Mouse (Mus musculus) adrenal gland, postnatal 25 days (tissue): ENCODE measurements around the gene Ifit2. TPM values are rescaled to one million over a fixed set of nuclear protein-coding genes. Genes with fewer than 3 reads are reported as not detected.

Source experiments
- DNase-seq: peaks from one replicate; pipeline ENCODE4 v3.0.0; 2021; ENCODE audit warnings: mixed read lengths
- long read RNA-seq: library from polyadenylated mRNA; stranded (forward); transcript quantifications from one replicate; pipeline ENCODE4 v2.0.0, GENCODE M21; 2021
- total RNA-seq: library from RNA; stranded (reverse); gene quantifications from 2 replicates; pipeline ENCODE4 v1.2.3, GENCODE M21; 2021

Gene Ifit2
- total RNA-seq: 2.3 and 4.9 TPM in 2 replicates
- long read RNA-seq, partial matches to known transcripts: 7 of 9 reads
- long read RNA-seq, other reads (novel, unspliced or antisense): 2 of 9 reads

DNA sequence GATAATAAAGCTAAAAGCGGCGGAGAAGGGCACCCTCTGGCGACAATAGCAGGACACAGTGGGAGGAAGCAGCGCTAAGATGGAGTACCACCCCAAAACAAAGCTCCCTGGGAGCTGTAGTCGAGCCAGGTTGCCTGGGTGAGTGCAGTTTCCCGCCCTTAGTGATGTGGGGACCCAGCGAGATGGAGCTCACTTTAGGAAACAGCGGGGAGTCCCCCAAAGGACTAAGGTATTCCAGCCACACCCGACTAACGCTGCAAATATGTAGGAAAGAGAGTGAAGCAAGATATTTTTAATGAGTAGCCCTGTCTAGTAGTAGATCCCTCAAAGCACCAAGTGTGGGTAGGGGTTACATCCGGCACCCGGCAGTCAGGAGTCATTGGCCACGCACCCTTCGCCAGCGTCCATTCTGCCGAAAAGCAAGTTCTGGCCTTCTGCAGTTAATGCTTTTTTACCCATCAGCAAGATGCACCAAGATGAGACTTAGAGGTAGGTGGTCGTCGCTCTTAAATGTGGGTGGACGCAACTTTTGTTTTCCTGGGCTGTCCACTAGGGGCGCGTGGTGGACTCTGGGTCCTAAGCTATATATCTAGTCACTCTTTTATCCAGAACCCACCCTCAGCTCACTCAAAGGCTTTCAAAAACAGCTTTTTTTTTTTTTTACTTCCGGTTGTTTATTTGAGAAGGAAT is at the start of gene Ifit2:
Ifit2 (plus strand) TSS at position 161 of the 690 bp plus-strand sequence.
- DNase-seq: peak; percentile 56

DNA sequence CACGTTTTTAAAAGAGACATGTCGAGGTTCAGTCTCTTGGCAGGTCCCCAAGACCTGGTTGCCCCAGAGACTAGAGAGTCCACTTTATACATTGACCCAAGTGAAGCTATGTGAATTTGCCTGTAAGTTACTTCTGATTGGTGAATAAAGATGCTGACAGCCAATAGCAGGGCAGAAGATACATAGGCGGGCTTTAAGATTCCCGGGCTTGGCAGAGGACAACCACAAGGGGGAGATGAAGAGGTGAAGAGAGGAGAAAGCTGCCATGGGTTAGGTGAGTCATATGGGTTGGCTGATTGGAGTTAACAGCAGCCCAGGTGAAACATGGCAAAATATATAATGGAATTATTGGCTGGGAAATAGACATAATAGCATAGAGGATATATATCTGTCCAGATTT is 49.7 kb upstream of the Ifit2 start:
- DNase-seq: peak; percentile 72

DNA sequence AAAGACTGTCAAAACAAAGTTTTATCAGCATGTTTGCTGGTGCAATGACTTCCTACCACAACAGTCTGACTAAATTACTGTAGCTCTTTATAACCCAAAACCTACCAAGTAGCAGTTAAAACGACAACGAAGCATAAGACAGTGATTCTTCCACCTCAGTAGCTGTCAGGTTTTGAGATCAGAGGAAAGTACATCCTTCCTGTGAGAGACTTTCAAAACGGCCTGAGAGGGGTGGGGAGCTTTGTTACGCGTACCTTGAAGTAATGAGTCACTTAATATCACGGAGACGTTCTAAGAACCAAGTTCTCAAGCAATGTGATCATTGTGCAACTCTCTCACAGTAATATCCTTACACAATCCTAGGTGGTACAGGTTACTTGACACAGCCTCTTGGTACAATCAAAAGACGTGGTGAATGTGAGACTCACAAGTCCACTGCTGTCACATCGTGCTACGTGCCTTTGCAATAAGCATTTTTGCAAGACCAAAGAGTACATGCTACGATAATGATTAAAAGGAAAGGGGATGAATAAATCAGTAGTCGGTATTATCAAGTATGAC is 45.3 kb upstream of the Ifit2 start:
- DNase-seq: no peak

DNA sequence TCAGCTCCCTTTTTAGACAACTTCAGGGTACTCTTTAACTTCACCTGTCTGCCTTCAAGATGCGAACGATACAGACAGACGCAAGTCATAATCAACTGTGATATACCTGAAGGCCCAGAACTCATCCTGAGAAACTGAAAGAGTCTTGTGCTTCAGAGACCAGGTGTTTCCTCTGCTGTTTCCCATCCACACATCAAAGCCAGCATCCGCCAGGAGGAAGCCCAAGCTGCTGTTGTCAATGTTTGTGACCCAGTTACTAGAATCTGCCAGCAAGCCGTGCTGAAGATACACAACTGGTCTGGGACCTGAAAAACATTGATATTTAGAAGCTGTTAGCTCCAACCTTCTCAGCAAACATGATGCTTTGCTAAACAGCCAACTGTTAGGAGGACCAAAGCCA is 39.8 kb upstream of the Ifit2 start:
- DNase-seq: no peak

DNA sequence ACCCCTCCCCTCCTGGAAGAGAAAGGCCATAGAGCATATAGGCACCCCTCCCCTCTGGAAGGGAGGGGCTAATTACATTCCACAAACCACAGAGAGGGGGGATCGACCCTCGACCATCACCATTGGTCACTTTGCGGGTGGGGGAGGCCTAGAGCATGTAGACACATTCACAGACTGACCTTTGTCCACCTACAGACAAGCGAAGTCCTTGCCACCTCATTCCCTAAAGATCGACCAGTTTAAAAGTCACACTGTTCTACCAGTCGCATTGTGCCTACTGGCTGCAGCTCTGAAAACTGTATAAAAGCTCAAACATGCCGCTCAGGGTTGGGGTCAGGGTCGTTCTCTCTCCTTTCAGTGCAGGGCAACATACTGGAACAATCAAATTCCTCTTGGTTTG is 39.0 kb upstream of the Ifit2 start:
- DNase-seq: no peak

DNA sequence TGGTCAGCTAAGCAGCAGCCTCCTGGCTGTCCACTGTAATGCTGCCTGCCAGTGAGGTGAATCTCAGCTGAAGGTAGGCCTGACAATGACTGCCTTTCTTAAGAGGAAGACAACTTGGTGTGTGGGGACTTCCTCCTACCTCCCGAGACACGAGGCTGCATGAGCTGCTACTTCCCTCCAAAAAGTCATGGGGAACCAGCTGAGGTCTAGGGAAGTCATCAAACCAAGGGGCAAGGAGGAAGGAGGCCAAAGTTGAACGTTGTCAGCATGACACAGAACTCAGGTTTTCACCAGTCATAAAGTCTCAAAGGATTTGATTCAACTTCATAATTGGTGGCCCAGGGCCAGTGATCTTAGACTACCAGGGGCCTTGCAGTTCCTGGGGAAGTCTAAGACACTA is 34.8 kb upstream of the Ifit2 start:
- no peak for DNase-seq

DNA sequence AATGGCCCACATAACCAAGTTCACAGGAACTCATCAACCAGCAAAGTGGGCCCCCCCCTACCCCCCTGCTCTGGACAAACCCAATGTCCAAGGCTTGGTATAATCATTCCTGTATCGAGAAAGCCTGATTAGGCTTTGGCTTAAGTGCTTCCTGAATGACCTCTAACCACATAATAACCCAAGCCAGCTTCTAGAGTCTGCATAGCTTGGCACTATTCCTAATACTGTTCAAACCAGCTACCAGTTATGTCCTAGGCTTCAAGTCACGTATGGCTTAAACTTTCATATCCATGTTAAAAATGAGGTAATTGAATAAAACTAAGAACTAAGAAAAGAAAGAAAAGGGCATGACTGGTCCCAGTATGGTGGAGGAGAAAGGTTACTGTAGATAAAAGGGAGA is 34.1 kb upstream of the Ifit2 start:
- no peak for DNase-seq

DNA sequence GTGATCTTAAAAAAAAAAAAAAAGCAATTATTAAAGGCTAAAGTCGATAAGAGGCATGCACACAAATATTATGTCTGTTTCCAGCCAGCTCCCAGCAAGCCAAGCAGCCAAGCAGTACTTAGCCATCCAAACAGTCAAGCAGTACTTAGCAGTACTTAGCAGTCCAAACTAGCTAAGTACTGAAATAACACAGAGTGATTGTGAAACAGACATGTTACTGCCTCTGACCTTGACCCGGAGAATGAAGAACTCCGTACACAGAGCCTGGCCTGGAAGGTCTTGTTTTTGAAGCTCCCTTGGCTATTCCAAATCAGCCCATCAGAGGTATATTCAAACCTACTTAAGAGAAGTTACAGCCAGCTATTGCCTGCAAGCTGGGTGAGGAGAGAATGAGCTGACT is 33.3 kb upstream of the Ifit2 start:
- DNase-seq: no peak

DNA sequence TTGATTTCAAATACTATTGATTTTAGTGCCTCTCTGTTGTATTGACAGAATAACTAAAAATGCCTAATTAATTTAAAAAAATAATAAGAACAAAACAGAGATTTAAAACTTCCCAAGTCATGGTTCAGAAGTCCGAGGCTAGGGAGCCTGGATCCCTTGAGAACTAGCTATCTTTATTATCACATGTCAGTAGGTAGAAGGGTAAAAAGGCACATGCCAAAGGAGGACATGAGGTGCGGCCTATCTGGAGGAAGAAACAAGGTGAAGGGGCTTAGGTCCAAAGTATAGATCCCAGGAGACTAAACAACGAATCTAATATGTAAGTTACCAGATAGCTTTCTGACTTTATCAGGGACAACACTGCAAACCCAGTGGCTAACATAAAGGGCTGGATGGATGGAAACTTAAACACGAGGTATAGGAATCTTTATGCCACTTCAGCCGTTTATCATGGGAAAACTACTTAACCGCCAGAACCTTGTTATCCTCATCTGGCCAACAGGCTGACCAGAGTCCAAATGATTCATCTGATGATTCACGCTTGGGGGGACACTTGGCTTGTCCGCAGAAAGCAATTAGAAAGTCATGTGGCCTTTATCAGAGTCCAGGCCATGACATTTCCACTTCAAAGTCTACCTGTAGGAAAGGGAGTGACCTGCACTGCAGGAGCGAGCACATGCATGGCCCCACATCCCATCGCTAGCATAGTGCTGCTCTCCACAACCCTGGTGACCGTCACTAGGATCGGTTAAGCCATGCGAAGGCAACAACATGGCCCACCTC is 32.5 kb upstream of the Ifit2 start:
- DNase-seq: peak; percentile 45

DNA sequence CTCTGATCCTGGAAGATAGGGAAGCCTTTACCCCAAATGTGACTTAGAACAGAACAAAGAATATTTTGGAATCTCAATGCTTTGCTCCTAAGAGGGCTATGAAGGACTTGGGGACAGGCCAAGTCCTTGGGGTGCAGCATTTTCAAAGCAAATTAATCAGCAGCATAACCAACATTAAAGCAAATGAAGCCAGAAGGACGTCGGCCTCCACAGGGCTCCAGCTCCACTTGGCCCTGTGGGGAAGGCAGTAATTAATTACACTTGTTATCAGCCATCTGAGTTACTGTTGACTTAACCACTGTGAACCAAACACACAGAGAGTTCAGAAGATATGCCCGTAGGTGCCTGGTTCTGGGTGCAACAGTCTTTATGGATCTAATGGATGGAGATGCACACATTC is 31.7 kb upstream of the Ifit2 start:
- peak; percentile 39 for DNase-seq

DNA sequence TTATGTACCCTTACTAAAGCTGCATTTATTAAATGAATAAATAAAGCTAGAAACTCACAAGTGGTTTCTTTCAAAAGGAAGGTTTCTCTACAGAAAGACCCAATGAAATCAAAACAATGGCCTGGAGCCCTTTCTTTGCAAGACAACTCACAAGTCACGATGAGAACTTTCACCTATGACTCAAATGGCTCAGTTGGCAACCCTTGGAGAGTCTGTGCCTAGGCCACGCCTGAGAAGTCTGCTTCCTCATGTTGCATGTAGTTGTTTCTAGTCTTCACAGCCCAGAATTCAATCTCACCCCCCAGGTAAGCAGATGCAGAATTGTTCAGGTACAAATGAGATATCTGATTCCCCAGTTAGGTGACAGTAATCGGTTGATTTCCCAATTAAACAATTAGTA is 30.8 kb upstream of the Ifit2 start:
- DNase-seq: no peak

DNA sequence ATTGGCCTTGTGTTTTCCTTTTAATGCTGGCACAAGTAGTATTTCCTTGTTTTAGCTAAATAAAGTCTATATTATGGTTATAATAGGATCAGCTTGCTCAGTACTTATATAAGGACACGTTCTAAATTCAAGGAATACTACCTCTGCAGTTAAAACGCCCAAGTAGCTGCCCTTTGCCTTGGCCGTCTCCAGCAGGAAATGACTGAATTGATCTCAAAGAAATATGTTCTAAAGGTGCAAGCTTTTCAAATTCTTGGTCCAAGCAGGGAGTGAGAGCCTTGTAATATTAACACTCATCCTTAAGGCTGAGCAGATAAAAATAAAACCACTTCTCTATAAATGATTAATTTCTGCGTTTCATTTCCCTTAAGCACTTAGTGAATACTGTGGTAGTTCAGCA is 30.4 kb upstream of the Ifit2 start:
- no peak for DNase-seq

DNA sequence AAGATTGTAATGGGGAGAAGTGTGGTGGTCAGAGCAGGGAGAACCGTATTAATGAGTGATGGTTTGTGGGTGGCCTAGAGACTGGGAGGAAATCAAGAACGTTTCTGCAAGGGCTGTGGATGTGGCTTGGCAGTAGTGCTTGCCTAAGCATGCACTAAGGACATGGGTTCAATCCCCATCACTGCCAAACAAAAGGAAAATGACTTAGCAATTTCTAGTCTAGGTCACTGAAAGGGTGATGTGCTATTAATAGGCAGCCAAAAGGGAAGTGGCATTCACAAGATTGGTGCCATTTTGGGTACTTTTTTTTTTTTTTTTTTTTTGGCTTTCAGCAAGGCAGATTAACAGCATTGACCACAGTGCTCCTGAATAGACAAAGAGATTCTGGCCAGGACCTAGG is 29.1 kb upstream of the Ifit2 start:
- DNase-seq: no peak

DNA sequence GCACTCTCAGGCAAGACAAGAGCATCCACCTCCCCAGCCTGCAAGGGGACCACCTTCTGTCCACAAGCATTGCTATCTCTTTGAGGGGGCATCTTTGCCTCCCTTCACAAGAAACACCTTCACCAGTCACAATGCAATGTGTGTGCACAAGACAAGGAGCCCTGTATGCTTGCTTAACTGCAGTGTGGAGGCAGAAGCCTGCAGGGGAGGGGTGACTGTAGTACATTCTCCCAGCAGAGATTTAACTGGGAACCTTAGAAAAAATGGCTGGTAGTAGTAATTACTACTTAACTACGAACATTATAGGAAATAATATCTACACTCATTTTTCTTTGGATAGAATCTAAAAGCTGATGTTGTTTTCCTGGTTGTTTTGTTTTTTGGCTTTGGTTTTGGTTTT is 28.5 kb upstream of the Ifit2 start:
- no peak for DNase-seq

DNA sequence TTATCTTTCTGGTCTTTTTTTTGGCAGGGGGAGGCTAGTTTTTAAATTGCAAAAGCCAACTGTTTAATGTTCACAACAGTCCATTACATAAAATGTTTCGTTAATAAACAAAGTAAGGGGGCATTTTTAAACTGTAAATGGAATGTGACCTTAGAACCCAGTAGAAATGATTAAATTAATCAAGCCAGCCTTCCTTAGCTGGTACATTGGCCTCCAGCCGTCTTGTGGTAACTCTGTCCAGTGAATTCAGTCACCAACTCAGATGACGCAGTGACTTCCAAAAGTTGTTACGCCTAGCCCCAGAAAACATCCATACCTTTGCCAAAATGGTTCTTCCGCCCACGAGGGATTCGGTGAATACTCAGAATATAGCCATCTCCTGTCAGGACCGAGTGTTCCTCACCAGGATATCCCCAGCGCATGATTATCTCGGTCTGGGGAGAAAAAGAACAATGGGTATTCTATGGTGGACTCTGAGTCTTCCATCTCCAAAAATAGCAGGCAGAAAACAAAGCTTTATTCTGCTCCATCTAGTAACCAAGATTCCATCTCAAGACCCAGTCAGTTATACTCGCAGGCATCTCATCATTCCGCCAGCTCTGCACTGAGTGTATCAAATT is 27.3 kb upstream of the Ifit2 start:
- DNase-seq: no peak

DNA sequence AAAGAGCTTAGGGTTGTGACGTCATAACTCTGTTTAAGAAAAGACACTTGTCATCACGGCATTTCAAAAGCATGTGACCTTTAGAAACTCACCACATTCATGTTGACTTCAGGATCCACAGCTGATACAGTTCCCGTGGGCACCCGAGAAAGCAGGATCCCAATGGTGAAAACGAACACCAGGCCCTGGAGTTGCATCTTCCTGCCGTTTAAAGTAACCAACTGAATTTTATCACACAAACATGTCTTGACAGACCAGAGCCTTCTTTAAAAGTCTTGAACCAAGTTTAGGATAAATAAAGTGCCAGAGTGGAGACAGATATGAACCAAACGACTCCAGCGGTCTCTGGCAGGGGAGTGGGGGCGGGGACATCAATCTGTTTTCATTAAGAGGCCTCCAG is 25.8 kb upstream of the Ifit2 start:
- DNase-seq: no peak

DNA sequence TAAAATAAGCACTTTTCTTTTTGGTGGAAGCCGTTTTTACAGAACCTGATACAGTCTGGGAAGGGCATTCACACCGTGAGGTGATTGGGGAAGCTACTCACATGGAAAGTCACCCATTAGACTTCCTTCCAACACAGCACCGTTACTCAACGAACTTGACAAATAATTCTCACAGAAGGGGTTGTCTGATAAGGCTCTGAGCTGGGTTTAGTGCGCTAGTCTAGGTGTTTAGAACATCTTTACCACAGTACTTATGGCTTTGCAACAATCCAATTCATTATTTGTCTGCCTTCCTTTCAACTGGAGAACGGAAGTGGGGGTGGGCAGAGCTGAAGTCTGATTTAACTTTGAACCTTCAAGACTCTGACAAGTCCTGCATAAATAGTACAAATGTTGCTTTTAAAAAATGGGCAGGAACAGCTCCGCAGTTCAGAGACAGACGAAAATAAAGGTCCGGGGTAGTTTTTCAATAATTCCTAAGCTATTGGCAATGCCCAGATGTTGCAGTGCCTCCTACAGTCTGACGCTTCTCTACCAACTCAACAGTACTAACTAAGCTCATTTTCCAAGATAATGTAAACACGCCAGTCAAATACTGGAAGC is 24.1 kb upstream of the Ifit2 start:
- DNase-seq: no peak

DNA sequence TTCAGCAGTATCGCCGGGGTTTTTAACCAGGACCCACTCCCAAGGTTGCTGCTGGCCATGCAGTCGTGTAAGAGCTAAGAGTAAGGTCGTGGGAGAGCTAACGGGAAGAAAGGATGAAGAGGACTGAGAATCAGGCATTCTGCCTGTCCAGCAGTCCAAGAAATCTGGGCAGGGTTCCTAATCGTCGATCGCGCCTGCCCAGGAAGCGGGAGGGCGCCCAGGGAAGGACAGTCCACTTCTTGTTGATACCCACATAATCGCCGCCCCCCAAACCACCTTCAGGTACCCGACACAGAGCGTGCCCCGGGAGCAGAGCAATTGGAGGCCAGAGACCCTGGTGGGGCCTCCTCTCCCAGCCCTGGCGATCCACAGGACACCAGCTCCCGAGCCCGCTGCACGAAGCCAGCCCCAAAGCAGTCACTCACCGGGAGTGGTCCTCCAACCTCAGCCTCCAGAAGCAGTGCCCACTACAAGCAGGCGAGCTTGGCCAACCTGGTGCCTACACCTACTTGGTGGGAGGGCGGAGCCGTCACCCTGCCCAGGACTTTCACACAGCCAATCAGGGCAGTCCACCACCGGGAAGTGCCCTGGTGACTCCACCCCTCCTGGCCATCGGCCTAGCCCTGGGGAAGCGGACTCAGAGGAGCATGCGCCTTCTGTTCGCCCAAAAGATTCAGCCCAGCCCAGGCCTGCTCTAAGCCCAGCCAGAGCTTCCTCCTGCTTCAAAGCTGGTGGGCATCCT is 23.4 kb upstream of the Ifit2 start, which contains the start of gene Lipa:
Lipa (minus strand) TSS at position 534 of the 742 bp plus-strand sequence.
- peak; percentile 97 for DNase-seq

DNA sequence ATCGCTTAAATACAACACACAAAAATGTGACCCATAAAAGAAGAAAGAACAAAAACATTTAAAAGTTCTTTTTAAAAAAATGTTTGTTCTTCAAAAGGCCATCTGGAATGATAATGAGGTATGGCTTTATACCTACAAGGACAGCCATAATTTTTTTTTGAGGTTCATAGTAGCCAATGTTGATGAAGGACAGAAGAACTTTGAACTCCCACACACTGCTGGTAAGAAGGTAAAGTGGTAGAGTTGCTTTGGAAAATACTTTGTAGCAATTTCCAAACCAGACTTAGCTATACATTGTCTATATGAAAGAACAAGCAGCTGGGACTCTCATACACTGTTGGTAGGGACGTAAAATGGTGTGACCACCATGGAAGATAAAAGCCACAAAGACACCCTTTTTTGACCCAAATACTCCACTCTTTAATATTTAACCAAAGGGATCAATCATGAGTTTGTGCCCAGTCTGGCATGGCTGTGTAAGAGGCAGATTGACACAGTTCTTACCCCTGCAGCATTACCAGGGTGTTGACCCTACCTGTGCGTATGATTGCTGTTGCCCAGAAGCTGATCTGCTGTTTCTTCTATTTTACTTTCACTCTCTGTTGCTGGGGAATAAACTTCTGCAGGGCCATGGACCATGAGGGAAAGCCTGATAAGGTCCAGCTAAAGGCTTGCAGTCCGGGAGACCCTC is 18.3 kb upstream of the Ifit2 start:
- no peak for DNase-seq

DNA sequence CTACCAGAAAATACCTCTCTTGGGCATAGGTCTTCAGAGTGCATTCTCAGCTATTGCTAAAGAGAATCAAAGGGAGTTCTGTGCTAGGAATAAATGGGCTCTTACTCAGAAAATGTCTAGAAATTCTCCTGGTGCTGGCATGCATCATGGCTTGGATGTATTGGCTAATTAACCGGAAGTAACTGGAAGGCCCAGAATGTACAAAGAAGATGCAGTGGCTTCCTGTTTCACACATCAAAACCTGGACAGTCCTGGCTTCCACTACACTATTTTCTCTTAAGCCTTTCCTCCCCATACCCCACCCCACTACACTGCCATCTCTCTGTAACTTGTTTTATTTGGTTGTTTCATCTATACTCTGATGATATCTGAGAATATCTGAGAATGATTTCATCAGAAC is 11.1 kb upstream of the Ifit2 start:
- DNase-seq: no peak

DNA sequence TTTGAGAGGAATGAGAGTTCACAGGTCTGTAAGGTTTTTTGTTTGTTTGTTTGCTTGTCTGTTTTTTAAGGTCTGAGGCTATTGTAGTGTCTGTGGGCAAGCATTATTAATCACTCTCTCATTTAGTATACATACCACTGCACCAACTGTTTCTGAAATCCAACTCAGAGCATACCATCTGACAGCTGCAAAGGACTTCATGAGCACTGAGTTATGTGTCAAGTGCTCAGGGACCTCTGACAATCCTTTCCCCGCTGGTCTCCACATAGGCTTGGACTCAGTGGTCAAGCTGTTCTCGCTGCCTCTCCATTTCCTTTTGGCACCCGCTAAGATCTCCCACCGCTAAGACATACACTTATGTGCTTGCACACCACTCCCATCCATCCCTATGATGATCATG is 4.3 kb upstream of the Ifit2 start:
- no peak for DNase-seq
